Mouse (Mus musculus): ENCODE measurements around the gene Akr1b8.
"Not testable (repeated sequence)": the region's sequence is repeated elsewhere in the genome, so short reads cannot be mapped to it uniquely, and the experiment has no call there.

The Akr1b8 gene

GRCm38 (mm10) chr6:34406746-34407145 is 52.8 kb downstream of the Akr1b8 start:
- no peak for DNase-seq

DNA sequence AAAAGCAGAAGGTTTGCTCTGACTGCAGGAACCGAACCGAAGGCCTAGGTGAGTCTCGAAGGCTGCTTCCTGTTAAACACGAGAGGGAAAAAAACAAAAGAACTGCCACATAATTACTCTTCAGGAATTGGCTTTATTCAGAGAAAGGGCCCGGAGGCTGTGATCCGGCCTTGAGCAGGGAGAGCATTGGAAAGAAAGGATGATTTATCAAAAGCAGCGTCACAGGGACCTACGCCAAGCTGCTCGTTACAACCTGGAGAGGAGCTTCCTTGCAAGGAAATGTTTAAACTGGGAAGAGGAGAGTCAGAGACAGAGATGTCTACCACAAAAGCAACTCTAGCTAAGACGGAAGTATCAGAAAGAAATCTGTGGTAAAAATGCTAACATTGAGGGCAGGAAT is 53.5 kb downstream of the Akr1b8 start:
- no peak for DNase-seq

DNA sequence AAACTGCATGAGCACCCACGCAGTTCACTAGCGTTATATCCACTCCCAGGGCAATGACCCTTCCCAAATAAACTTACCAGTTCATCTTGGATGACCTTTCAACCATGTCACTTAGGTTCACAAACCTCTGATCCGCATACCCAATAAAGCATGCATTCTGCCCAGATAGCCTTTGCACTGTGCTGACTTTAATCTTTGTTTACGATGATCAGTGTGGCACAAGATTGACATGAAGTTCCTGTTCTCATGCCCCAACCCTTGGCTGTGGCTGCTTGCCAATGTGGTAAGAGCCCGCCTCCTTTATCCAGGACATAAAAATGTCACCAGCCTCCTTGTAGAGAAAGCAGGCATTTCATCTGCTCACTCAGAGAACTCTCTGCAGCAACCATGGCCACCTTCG is 58.1 kb downstream of the Akr1b8 start, which contains the start of gene Akr1b7:
TSS of gene Akr1b7 (plus strand) at position 312 of the 400 bp plus-strand sequence.
- no peak for DNase-seq

GRCm38 (mm10) chr6:34412688-34413087 is 58.8 kb downstream of the Akr1b8 start:
- no peak for DNase-seq

GRCm38 (mm10) chr6:34413386-34413785 is 59.5 kb downstream of the Akr1b8 start:
- DNase-seq = not testable (repeated sequence)

DNA sequence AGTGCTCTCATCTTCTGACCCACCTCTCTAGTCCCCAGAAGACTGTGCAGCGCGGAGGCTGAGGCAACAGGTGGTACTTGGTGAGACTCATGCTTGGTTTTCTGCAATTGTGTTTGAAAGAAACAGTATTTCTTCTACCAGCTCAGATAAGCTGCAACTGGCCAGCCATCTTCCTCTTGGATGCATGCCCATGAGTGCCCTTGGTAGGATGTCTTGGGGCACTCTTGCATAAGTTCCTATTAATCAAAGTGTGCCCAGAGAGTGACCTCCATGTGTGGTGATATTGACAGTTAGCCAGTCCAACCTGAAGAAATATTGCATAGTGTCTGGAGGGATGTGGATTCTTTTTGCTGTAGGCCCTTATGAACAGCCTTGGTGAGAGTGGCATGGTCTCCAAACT is 62.6 kb downstream of the Akr1b8 start:
- DNase-seq = no peak
